Mouse (Mus musculus) c-Kit-positive CD71-positive TER-119-negative erythroid progenitor cells, embryonic 14.5 days (primary cell): Measurements from ENCODE around the gene Dlx6.

Experiments used
- DNase-seq: peaks from one replicate; pipeline ENCODE4 v3.0.0-alpha.2; 2013; ENCODE audit warnings: low read depth

Dlx6 gene

DNA sequence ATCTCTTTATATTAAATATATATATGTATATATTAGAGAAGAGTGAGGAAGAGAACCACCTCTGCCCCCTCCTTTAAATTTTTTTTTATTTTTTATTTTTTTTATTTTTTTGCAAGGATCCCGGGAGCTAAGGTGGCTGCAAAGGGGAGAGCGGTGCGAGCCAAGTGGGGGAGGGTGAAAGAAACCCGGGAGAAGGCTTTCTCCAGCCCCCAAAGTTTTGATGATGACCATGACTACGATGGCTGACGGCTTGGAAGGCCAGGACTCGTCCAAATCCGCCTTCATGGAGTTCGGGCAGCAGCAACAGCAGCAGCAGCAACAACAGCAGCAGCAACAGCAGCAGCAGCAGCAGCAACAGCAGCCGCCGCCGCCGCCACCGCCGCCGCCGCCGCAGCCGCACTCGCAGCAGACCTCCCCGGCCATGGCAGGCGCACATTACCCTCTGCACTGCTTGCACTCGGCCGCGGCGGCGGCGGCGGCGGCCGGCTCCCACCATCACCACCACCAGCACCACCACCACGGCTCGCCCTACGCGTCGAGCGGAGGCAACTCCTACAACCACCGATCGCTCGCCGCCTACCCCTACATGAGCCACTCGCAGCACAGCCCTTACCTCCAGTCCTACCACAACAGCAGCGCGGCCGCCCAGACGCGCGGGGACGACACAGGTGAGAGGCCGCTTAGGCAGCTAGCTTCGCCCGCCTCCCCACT, at the start of gene Dlx6:
Gene Dlx6 (plus strand): TSS at position 175 of the 711 bp plus-strand sequence.
- DNase-seq, result no peak

- DNase-seq, result no peak
Observed at GRCm38 (mm10) chr6:6816821-6817220, 46.3 kb upstream of the Dlx6 start.

DNA sequence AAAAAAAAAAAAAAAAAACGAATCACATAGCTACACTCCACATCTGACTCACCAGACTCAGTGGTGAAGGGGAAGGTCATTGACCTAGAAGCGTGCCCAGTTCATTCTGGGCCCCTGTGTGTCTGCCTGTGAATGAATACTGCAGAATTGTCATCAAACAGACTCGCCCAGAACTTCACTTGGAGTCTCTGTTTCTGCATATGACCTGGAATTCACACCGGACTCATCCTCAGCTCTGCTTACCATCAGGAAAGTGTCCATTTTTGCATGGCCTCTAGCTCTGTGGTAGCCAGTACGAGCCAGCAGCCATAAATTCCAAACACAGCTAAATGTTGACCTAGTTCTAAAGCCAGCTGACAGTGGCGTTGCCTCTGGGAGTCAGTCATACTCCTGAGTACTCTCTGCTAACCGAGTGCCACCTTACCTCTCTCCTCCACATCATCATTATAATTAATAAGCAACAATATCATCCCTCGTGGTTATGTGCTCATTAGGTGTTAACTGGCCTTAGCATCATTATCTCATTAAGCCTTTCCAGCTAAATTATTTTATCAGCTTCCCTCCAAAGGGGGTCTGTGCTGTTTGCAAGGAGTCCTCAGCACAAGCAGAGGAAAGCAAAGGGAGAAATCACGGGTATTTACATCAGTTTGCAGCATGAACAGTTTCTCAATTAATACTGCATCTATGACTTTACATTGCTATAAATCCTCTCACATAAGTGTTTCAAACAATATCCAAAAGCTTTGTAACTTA, 44.9 kb upstream of the Dlx6 start:
- DNase-seq, result no peak

GRCm38 (mm10) chr6:6819134-6819533, 44.0 kb upstream of the Dlx6 start:
- DNase-seq, result no peak

GRCm38 (mm10) chr6:6825313-6825712, 37.8 kb upstream of the Dlx6 start:
- DNase-seq, result no peak

- DNase-seq, result no peak
Observed at GRCm38 (mm10) chr6:6826861-6827260, 36.3 kb upstream of the Dlx6 start.

DNA sequence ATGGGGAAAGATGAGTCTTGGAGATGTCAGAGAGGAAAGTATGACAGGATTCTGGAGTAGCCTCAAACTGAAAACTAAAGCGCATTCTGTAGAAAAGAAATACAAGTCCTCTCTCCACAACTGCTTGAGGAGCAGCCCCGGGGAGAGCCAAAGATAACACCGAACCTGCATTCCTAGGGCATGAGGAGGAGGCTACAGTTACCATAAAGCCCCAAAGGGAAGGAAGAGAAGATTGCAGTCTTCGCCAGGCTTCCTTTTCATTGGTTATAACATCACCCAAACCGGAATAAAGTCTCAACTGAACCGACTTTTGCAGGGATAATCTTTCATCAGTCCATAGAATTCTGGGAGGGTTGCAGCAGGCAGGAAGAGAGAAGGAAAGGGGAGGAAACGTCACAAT, 32.7 kb upstream of the Dlx6 start:
- no peak for DNase-seq

GRCm38 (mm10) chr6:6833301-6833700, 29.8 kb upstream of the Dlx6 start:
- no peak for DNase-seq

DNA sequence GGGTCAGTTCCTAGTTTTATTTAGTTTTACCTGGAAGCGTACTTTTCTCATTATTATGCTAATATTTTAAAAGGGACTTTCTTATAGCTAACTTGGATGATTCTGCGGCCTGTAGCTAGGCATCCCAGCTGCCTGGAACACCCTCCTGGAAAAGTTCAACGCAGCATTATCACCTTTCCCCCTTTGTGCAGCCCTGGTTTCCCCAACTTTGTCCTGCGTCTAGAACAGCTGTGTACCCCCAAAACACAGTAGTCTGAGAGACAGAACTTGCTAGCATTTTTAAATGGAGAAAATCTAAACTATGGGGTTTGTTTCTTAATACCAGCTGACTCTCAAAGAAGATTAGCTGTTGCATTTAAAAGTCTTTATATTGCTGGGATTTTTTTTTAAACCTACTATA, 14.6 kb upstream of the Dlx6 start:
- no peak for DNase-seq

DNA sequence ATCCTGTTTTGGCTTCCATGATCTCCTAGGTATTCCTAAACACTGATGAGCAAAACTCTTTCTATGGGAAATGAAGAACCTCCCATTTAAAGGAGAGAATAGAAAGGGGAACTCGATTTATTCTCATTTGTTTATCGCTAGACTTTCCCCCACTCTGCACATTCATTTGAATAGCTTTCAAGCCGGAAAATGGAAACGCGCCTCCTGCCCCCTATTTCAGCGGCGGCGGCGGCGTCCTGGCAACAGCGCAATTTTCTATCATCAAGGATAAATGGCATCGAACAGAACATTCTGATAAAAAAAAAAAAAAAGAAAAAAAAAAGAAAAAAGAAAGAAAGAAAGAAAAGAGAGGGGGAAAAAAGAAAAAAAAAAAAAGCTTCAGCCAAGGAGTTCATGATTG, 13.4 kb upstream of the Dlx6 start:
- DNase-seq, result no peak

DNA sequence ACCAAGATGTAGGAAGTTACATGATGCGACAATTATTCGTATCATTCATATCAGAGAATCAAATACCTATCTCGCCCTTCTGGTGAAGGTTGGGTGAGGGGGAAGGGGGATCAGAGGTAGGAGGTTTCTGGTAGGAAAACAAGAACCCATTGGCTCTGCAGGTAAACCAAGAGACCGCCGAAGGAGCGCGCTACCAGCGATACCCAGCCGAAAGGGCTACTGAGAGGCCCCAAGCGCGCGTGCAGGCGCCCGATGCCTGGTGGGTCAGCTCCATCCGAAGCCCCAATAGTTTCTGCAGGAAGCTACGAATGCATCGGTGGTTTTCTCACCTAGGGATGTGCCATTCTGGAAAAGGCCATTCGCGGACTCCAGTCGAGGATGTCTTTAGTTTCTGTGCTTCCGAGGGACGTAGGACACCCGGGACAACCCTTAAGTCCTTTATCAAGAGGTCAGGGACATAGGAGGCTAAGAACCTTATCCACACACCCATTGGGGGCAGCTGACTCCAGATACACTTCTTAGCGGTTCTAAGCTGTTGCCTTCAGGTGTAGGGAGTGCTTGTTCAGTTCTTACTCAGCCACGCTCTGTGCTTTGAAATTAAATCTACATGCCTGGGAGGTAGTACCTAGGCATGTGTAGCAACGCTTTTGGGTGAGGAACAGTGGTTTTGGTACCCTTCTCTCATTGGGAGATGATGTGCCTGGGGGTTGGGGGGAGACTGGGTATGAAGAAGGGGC, 12.6 kb upstream of the Dlx6 start:
- DNase-seq, result no peak

DNA sequence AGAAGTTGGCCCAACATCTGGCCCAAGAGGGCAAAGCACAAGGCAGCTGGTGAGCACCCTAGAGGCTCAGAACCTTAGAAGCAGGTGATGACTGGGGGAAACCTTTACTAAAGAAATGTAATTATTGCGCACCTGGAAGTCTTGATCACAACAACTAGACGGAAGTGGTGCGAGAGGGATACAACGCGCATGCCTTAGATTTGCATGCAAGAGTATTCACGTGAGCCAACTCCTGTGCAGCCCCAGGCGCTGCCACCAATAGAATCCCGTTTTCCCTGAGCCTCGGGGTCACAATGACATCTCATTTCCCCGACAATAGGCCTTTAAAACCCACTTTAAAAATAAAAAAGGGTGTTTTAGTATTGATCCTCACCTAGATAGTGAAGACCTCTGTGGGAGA, 12.0 kb upstream of the Dlx6 start:
- no peak for DNase-seq

- no peak for DNase-seq
Observed at GRCm38 (mm10) chr6:6852944-6853343, 10.2 kb upstream of the Dlx6 start.

GRCm38 (mm10) chr6:6854176-6854575, 9.0 kb upstream of the Dlx6 start:
- DNase-seq, result no peak

DNA sequence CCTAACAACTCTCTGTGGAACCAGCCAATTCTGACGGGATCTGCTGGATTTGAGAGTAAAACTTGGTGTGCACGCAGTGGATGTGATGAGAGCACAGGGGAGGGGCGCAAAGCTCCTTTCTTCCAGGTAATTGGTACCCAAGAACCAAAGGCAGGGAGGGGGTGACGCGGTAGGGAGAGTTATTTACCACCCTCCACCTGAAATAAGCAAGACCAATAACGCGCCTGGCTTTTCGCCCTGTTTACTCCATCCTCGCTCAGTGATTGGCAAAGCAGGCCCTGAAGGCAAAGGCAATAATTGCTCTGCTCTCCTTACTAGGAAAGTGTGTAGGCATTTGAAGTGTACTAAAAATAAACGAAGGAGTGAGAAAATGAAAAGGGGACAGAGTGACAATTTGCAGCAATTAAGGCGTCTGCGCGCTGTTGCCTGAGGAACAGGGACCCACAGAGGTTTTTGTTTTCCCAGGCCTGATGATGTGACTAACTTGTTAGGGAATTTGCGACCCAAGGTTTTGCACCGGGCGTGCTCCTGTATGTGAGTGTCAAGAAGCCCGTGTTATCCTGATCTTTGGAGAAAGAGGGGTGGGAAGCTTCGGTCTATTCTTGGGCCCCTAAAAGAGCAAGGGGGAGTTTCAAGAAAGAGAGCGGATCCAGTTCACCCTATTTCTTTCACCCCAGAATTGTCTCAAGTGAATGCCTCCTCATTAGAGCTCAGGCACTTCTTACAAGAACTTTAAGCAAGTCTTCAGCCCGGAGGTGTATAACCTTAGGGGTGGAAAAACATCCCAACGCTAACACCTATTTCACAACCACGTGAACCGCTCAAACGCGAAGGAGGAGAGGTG, 8.0 kb upstream of the Dlx6 start:
- no peak for DNase-seq

DNA sequence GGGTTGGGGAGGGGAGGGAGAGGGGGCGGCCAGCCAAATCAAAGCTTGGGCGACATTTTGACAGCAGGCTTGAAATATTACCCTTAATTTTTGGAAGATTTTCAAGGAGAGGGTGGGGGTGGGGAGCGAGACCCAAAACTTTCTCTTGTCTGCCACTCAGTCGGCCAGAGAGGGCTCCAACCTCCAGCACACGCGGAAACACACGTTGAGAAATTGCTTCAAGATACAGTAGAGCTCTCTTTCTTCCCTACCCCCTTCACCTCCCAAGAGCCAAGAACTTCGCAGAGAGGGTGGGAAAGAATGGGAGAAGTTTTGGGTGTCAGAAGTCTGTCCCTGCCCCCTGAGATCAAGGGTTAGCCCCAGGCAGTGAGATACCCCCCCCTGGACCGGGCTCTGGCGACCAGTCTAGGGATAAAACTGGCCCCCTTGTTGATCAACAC, 7.4 kb upstream of the Dlx6 start:
- no peak for DNase-seq

DNA sequence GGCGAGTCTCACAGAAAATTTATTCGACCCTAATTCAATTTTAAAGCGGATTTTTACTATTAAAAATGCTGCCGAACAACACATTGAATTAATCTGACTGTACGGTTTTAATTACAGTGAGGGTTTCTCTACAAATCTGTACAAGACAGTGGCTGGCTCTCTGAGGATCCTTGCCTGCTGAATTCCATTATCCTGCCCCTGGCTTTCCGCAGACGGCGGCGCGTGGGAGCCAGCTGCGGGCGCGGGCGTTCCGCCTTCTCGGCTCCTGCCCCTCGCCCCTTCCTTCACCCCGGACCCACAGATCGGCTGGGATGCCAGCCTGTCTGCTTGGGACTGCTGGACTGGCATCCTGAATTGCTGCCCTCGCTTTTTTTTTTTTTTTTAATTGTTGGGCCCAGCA, 6.8 kb upstream of the Dlx6 start:
- DNase-seq, result no peak

DNA sequence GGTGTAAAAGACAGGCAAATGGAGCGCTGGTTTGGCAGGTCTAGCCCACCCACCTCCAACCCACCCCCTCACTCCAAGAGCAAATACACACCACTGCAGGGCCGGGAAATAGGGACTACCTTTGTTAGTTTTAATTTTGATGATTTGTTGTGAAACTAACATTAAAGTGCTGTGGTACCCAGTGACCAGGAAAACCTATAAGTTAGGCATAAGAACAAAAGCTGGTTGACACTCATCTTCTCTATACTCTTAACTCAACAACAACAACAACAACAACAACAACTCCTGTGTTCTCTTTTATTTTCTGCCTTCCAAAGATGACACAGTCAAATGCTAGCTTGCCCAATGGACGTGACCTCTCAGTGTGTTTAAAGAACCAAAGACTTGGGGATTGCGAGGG, 6.3 kb upstream of the Dlx6 start:
- no peak for DNase-seq

DNA sequence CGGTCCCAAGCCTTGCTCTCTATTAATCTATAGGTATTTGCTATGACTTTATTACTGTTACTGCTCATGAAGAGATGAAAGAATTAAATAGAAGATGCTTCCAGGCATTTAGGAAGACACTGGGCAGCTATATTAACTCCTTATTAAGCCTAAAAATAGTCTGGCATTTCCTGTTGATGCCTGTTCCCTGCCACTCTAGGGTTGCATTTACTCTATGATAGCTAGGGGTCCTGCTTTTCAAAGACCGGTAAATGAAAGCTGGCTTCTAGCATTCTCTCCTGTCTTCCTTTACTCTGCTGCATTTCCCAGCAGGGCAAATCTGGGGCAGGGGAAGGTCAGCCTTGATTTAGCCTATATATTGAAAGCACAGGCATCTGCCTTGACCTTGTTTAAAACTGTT, 5.4 kb upstream of the Dlx6 start:
- DNase-seq, result no peak

GRCm38 (mm10) chr6:6858571-6858970, 4.6 kb upstream of the Dlx6 start:
- no peak for DNase-seq

- no peak for DNase-seq
Observed at GRCm38 (mm10) chr6:6859111-6859949, 3.8 kb upstream of the Dlx6 start.
